Mouse (Mus musculus) spleen, adult 18-20 months (tissue): ENCODE data around the gene Ifrd1.
"Not testable (repeated sequence)": the region's sequence is repeated elsewhere in the genome, so short reads cannot be mapped to it uniquely, and the experiment has no call there.

Experiments used
- DNase-seq, 2 experiments: peaks; one replicate each; pipeline ENCODE4 v3.0.0; 2022; ENCODE audit warnings: mixed read lengths in 2 of 2

Gene Ifrd1

DNA sequence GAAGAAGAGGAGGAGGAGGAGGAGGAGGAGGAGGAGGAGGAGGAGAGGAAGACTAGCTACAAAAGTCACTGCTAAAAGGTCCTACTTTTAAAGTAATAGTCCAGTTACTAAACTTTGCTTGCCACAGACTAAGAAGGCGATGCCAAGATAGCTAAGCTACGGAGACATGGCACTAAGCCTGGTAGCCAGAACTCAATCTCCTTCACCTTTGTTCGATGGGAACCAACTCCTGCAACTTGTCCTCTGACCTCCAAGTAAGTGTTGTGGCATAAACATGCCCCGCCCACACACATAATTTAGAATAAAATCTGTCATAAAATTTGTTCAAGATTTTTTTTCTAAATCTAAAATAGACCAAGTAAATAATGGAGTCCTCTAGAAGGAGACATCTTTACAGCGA, 50.3 kb downstream of the Ifrd1 start:
- DNase-seq: no peak

DNA sequence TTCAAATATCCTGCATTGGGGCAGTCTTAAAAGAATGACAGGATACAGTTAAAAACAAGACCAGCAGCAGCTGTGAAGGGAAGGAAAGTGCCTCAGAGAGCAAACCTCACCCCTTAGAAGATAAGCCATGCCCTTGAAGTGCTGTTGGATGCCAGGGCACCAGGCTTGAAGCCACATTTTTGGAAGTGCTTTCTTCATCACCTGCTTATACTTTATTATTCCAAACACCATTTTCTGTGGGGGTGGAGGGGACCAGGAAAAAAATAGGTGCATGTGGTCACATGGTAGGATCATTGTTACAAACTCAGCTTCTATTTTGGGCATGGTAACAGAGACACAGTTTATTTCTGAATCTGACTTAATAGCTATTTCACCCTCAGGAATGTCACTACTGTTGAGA, 50.8 kb downstream of the Ifrd1 start:
- DNase-seq: no peak

DNA sequence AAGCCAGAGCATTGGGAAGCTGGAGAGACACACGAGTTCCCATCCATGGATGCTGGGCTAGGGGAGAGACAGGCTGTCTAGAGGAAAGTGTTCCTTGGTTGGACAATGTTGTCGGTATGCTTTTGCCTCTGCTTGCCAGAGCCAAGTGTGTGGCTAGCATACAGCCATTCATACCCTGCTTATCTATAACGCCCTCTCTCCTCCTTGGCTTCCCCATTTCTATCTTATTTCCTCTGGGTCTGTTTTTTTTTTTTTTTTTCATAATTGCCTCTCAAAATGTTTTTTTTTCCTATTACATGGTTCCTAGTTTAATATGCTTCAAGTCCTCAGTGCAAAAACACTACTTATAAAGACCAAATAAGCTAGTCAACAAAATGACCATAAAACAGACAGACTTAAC, 62.8 kb downstream of the Ifrd1 start:
- DNase-seq: no peak

DNA sequence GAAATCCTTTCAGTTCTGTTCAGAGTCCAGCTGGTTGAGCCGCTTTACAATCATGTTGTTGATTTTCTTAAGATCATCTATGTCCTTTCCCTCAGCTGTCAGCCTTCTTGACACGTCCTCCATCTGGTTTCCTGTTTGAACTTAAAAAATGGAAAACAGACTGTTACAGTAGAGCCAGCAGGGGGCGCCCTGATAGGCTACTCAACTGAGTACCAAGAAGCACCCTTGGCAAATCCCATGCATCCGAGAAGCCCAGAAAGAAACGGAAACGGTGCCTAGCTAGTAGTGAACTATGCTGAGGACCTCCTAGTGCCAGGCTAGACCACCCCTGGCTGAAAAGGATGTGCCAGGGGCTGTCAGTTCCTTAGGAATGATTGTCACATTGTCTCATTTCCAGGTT, 71.2 kb downstream of the Ifrd1 start:
- DNase-seq: peak in 1 of 2 experiments; percentile 39

DNA sequence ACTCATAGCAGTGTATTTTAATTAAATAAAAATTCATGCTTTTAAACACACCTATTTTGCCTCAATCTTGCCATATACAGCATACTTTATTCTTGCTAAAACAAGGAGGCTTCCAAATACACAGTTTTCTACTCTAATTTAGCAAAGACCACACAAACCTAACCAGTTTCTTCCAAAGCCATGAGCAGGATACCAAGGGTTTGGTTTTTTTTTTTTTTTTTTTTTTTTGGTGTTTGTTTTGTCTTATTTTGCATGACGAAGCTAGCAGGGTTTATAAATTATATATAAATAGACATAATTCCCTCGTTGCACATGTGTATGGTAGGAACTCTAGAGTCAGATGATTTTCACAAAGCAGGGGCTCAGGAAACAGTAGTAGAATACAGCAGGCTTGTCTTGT, 72.1 kb downstream of the Ifrd1 start:
- DNase-seq: no peak

DNA sequence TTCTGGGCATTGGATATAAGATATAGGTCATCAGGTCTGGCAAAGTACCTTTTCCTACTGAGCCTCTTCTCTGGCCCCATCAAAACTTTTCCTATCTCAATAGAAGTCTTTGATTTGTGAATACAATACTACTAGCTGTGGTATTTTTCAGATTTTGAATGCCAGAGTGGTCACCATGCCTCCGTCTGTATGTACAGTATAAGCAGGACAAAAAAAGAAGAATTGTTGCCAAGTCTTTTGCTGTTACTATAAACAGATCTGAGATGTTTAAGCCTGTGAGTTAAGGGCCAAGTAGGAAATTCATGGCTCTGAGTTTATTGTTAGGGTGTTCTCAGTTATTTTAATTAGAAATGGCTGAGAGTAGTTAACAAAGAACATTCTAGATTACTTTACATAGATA, 73.1 kb downstream of the Ifrd1 start:
- not testable (repeated sequence) for DNase-seq

DNA sequence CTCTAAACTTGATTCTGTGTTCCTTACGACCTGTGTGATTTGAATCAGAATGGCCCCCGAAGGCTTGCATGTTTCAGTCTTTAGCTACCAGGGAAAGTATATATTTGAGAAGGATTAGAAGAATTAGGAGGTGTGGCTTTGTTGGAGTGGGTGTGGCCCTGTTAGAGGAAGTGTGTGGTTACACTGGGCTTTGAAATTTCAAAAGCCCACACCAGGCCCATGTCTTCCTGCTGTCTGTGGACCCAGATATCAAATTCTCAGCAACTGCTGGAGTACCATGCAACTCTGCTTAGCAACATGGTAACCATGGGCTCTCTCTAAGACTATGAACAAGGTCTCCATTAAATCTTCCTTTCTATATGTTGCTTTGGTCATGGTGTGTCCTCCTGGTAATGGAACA, 76.7 kb downstream of the Ifrd1 start:
- no peak for DNase-seq

DNA sequence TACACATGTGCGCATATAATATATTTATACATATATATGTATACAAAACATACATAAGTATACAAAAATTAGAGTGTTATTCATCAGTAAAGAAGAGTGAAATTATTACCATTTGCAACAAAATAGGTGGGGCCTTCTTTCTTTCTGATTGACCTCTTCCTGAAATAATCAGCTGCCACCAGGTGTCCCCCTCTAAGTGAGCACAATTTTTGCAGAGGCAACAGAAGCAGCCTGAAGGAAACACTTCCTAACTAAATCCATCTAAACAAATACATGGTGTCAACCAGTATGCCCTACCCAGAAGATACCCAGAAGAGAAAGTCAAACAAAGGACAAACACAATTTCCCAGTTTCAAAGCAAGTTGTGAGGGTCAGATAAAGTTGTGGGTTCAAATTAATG, 78.6 kb downstream of the Ifrd1 start:
- DNase-seq: no peak

DNA sequence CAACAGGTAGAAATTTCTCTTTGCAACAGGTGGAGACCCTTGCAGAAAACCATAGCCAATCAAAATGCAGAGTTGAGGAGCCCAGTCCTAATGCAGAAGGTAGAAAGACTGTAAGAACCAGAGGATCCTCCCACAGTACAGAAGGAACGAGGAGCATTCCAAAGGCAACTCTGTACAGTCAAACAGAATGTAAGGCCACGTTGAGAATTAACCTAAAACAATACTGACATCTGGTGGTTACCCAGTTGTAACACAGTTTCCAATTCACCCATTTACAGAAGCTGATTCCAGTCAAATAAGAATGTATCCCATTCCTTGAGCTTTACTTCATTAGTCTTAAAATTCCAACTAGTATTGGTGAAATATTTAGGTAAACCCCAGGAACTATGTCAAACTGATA, 83.7 kb downstream of the Ifrd1 start:
- peak in 1 of 2 experiments; percentile 2 for DNase-seq

DNA sequence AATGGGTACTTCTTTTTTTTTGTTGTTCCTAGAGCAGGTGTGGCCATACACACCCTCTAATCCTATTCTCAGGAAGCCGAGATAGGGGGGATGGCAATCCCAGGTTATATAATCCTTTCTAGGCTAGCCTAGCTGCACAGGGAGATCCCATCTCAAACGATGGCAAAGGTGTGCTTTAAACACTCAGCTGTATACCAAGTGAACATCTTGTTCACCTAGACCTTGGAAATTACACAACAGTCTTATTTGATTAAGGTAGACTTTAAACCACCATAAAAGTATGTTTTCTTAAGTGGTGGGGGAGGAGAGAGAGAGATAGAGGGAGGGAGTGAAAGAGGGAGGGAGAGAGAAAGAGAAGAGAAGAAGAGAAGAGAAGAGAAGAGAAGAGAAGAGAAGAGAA, 87.5 kb downstream of the Ifrd1 start:
- DNase-seq: no peak

DNA sequence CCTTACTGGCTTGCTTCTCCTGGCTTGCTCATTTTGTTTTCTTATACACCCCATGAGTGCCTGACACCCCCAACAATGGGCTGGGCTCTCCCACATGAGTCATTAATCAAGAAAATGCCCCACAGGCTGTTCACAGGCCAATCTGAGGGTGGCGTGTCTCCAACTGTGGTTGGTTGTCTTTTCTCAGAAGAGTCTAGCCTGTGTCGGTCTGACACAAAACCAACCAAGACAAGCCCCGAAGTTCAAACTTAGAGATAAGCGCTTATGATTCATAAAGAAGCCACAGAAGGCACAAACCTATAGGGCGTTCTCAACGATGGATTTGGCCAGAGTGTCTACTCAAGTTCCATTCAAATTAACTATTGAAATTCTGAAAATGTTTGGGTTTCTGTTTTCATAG, 94.1 kb downstream of the Ifrd1 start:
- no peak for DNase-seq

DNA sequence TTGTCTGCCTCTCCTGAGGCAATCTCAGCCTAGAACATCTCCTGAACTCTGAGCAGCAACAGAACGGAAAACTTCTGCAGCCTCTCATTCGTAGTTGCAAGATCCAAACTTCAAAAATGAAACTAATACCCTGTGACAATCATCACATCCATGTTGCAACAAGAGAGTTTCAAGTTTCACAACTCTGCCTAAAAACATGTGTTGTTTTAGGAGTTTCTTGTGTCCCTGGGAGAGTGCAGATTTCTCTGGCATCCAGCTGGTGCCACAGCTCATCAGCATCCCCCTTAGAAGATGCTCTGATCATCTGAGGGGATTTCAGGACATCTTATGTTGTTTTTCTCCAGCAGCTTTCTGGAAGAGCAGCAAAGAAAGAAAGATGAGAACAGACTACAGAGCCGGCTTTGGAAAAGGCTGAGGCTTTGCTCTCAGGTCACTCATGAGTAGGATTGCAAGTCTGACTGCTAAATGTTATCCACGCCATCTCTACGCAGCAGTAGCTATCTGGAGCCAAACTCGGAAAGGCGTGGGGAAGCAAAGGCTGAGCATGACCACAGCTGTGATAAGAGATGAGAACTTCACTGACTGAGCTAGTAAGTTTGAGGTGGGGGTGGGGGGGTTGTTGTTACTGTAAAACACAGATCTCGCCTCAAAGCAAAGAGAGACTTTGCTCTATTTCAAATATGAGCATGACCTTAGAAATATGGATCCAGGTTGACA, 95.8 kb downstream of the Ifrd1 start:
- DNase-seq: no peak
